Mouse (Mus musculus): ENCODE results near the gene Cacna1e. TPM values are rescaled to one million over a fixed set of nuclear protein-coding genes. Genes with fewer than 3 reads are reported as not detected.

The Cacna1e gene
- polyA plus RNA-seq, 1 experiment from 2014 or later = 0.39 TPM

DNA sequence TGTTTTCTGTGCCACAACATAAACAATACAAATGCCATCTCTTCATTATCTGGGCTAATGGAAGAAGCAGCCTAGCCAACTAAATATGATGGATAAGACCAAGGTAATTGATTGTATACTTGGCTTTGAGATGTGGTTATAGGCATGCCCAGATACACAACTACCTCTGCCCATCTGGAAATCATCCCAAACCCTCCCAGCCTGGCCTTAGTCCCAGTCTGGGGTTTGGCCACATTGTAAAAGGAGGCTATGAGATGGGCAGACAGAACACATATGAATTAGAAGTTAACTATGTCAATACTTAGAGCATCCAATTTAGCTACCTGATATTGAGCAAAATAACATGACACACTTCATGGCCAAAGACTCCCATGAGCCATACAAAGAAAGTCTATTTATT, 220.6 kb downstream of the Cacna1e start:
- H3K4me3 ChIP-seq (ENCODE audit: low read depth, low read length) = no peak overlapping the region
- H3K27me3 ChIP-seq (ENCODE audit: control insufficient read depth, insufficient read depth, low read length) = no peaks in the 10 kb centered on the region
- no peak for ATAC-seq (ENCODE audit: low FRiP score, low TSS enrichment)
- H3K9ac ChIP-seq (ENCODE audit: low read length) = no peak overlapping the region
- H3K4me1 ChIP-seq (replicated peaks; ENCODE audit: control insufficient read depth, insufficient read depth) = no peaks in the 10 kb centered on the region
- TF ChIP-seq CTCF (IDR thresholded peaks at IDR 0.05; ENCODE audit: low read depth) (no peak), EP300 (optimal IDR thresholded peaks at IDR 0.05) (no peak)
- no peak overlapping the region for H3K27ac ChIP-seq (replicated peaks)
- no peak for DNase-seq (ENCODE audit: low spot score)
- no peaks in the 10 kb centered on the region for H3K36me3 ChIP-seq (ENCODE audit: control insufficient read depth, insufficient read depth, low read length)
- H3K4me2 ChIP-seq (replicated peaks; ENCODE audit: low read depth) = no peak overlapping the region
- no peaks in the 10 kb centered on the region for H3K9me3 ChIP-seq (ENCODE audit: control insufficient read depth, low read length)

DNA sequence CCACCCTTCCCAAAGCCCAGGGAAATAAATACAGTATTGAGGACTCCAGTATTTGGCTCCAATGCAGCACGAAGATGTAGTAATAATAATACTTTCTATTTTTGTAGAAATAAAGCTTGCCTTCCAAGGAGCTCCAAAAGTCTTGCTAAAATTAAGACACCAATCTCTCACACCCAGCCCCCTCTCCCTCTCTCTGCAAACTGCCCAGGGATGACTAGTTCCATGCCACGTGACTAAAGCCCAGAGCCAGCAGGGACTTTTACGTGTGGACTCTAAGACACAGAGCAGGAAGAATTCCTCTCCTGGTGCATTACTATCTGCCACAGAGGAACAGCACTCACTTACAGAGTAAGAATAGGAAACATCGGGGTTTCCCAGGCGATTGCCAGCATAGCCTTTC, 222.3 kb downstream of the Cacna1e start:
- no peaks in the 10 kb centered on the region for H3K27me3 ChIP-seq (ENCODE audit: control insufficient read depth, insufficient read depth, low read length)

DNA sequence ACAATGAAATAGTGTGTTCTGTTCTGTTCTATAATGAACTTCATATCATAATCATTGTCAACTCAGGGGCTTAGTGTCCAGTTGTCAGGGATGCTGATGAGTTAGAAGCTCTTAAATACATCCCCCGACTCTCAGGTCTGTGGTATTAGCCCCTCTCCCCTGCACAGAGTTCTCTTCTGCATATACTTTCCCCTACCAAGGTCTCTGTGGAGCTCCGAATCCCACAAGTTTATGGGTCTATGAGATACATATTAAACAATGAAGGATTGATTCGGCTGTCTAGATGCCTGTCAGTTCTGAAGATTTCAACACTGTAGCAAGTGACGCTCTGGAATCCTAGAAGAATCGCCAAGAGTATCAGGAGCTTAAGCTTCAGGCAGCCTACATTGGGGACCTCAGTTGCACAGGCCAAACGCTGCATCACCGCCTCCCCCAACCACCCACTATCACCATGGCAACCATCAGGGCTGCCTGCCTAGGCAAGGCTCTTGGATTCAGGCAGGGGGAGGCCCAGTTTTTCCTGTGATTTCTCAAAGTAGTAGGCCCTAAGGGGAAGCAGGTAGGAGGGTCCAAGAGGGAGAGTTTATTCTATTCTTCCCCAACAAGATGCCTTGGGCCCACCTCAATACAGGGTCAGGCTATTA, 223.0 kb downstream of the Cacna1e start:
- TF ChIP-seq EP300 (optimal IDR thresholded peaks at IDR 0.05) (no peak), CTCF (IDR thresholded peaks at IDR 0.05; ENCODE audit: low read depth) (no peak)
- H3K36me3 ChIP-seq (ENCODE audit: control insufficient read depth, insufficient read depth, low read length) = no peaks in the 10 kb centered on the region
- WGBS = 56% methylated on average over 7 of the region's 7 CpGs

More for the DNA sequence above, 222.3 kb downstream of the Cacna1e start:
- no peaks in the 10 kb centered on the region for H3K9me3 ChIP-seq (ENCODE audit: control insufficient read depth, low read length)
- no peaks in the 10 kb centered on the region for H3K4me1 ChIP-seq (replicated peaks; ENCODE audit: control insufficient read depth, insufficient read depth)
- TF ChIP-seq CTCF (IDR thresholded peaks at IDR 0.05; ENCODE audit: low read depth) (no peak), EP300 (optimal IDR thresholded peaks at IDR 0.05) (no peak)
- no peak overlapping the region for H3K4me3 ChIP-seq (ENCODE audit: low read depth, low read length)
- DNase-seq (ENCODE audit: low spot score) (no peak), ATAC-seq (ENCODE audit: low FRiP score, low TSS enrichment) (no peak)
- H3K27ac ChIP-seq (replicated peaks) = no peak overlapping the region
- H3K4me2 ChIP-seq (replicated peaks; ENCODE audit: low read depth) = no peak overlapping the region
- WGBS = 70% methylated on average over 5 of the region's 5 CpGs
- H3K9ac ChIP-seq (ENCODE audit: low read length) = no peak overlapping the region
- H3K36me3 ChIP-seq (ENCODE audit: control insufficient read depth, insufficient read depth, low read length) = no peaks in the 10 kb centered on the region

DNA sequence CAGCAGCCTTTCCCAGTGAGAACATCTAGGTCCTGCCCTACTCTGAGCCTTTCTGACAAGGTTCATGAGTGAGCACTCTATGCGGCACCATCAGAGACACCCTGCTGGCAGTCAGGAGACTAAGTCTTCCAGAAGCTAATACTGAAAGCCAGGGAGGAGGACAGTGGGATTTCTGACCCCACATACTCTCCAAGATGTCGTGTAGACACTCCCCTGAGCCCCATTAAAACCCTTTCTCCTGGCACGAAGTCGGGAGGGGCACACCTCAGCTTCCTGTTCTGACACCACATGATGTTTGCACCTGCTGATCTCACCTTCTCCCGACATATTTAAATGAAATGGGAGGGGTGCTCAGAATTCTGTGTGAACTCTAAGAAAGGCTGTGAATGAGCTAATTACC, 226.9 kb downstream of the Cacna1e start:
- no peak for ATAC-seq (ENCODE audit: low FRiP score, low TSS enrichment)
- no peaks in the 10 kb centered on the region for H3K4me1 ChIP-seq (replicated peaks; ENCODE audit: control insufficient read depth, insufficient read depth)
- no peaks in the 10 kb centered on the region for H3K27me3 ChIP-seq (ENCODE audit: control insufficient read depth, insufficient read depth, low read length)
- no peak overlapping the region for H3K4me2 ChIP-seq (replicated peaks; ENCODE audit: low read depth)
- TF ChIP-seq EP300 (optimal IDR thresholded peaks at IDR 0.05) (no peak), CTCF (IDR thresholded peaks at IDR 0.05; ENCODE audit: low read depth) (no peak)
- no peak overlapping the region for H3K4me3 ChIP-seq (ENCODE audit: low read depth, low read length)
- DNase-seq (ENCODE audit: low spot score) = no peak
- H3K36me3 ChIP-seq (ENCODE audit: control insufficient read depth, insufficient read depth, low read length) = no peaks in the 10 kb centered on the region
- H3K9ac ChIP-seq (ENCODE audit: low read length) = no peak overlapping the region
- WGBS = 52% methylated on average over 5 of the region's 5 CpGs
- H3K27ac ChIP-seq (replicated peaks) = no peak overlapping the region
- H3K9me3 ChIP-seq (ENCODE audit: control insufficient read depth, low read length) = no peaks in the 10 kb centered on the region

More for the DNA sequence above, 223.0 kb downstream of the Cacna1e start:
- Histone ChIP-seq H3K9ac (ENCODE audit: low read length) (no peak overlapping the region), H3K4me3 (ENCODE audit: low read depth, low read length) (no peak overlapping the region), H3K4me1 (replicated peaks; ENCODE audit: control insufficient read depth, insufficient read depth) (no peaks in the 10 kb centered on the region), H3K27ac (replicated peaks) (no peak overlapping the region), H3K4me2 (replicated peaks; ENCODE audit: low read depth) (no peak overlapping the region), H3K9me3 (ENCODE audit: control insufficient read depth, low read length) (no peaks in the 10 kb centered on the region), H3K27me3 (ENCODE audit: control insufficient read depth, insufficient read depth, low read length) (no peaks in the 10 kb centered on the region)
- no peak for ATAC-seq (ENCODE audit: low FRiP score, low TSS enrichment)
- DNase-seq (ENCODE audit: low spot score) = no peak

DNA sequence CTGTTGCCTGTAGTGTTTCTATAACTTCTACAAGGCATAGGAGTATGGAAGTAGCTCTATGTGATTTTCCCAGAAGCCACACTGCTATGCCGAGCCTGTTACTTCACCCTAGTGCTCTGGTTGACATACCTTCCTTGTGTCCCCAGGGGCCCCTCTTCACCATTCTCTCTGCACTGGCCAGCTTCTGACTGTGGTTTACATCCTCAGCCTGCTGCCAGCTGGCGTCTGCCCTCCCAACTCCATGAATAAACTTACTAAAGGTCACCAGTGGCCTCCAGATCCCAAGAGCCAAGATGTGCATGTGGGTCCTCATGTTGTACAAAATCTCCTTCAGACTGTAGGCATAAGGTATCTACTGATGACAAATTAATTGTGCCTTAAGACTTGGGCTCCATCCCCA, 230.3 kb downstream of the Cacna1e start:
- DNase-seq (ENCODE audit: low spot score) = no peak
- H3K9ac ChIP-seq (ENCODE audit: low read length) = no peak overlapping the region
- no peaks in the 10 kb centered on the region for H3K27me3 ChIP-seq (ENCODE audit: control insufficient read depth, insufficient read depth, low read length)
- H3K4me3 ChIP-seq (ENCODE audit: low read depth, low read length) = no peak overlapping the region
- H3K4me1 ChIP-seq (replicated peaks; ENCODE audit: control insufficient read depth, insufficient read depth) = no peaks in the 10 kb centered on the region
- no peaks in the 10 kb centered on the region for H3K9me3 ChIP-seq (ENCODE audit: control insufficient read depth, low read length)
- no peak overlapping the region for H3K4me2 ChIP-seq (replicated peaks; ENCODE audit: low read depth)
- TF ChIP-seq CTCF (IDR thresholded peaks at IDR 0.05; ENCODE audit: low read depth) = no peak
- no peaks in the 10 kb centered on the region for H3K36me3 ChIP-seq (ENCODE audit: control insufficient read depth, insufficient read depth, low read length)
- no peak overlapping the region for H3K27ac ChIP-seq (replicated peaks)
- ATAC-seq (ENCODE audit: low FRiP score, low TSS enrichment) = no peak
- 65% methylated on average over 2 of the region's 2 CpGs for WGBS

DNA sequence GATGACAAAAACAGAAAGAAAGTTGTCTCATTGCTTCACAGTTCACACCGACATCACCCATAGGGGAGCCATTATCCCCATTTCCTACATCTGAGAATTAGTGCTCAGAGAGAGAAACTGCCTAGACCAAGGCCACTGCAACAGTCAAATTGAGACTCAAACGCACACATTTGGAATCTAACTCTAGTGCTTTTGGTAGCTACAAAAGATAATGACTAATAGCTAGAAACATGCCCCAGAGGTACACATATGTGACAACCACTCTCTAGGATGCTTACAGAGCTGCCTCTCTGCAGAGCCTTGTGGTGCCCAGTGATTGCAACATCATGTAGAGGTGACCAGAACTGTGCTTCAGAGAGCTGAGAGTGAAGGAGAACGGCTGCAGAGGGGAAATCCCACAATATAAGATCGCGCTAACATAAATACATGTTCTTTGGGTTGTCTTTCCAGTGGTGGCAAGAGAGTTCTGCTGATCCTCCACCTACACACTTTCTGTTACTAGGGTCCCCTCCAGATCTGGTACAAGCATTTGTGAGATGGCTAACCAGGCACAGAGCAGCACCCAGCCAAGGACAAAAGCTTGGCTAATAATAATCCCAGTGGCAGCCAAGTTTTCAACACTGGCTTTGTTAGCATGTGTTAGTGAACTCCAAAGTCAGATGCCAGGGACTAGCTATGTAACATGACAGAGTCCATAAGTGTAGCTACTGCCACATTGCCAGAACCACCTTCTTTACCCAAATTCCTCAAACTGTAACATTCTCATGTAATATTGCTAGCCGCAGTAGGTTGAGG, 237.9 kb downstream of the Cacna1e start:
- no peak overlapping the region for H3K4me2 ChIP-seq (replicated peaks; ENCODE audit: low read depth)
- ATAC-seq (ENCODE audit: low FRiP score, low TSS enrichment) = no peak
- no peaks in the 10 kb centered on the region for H3K4me1 ChIP-seq (replicated peaks; ENCODE audit: control insufficient read depth, insufficient read depth)
- no peak for DNase-seq (ENCODE audit: low spot score)
- no peak for TF ChIP-seq EP300 (optimal IDR thresholded peaks at IDR 0.05)
- TF ChIP-seq CTCF (IDR thresholded peaks at IDR 0.05; ENCODE audit: low read depth) = no peak
- H3K27me3 ChIP-seq (ENCODE audit: control insufficient read depth, insufficient read depth, low read length) = no peaks in the 10 kb centered on the region
- H3K4me3 ChIP-seq (ENCODE audit: low read depth, low read length) = no peak overlapping the region
- no peaks in the 10 kb centered on the region for H3K36me3 ChIP-seq (ENCODE audit: control insufficient read depth, insufficient read depth, low read length)
- WGBS = 87% methylated on average over 6 of the region's 6 CpGs
- H3K9me3 ChIP-seq (ENCODE audit: control insufficient read depth, low read length) = no peaks in the 10 kb centered on the region
- no peak overlapping the region for H3K9ac ChIP-seq (ENCODE audit: low read length)
- no peak overlapping the region for H3K27ac ChIP-seq (replicated peaks)
